15 mouse cellular contexts compared by ENCODE assay signal in genomic region chr8:102931342-102931835, GRCm38 (mm10).
A peak's percentile ranks its signal among the peaks of the same experiment; 100 is the strongest.
DNase-seq lines count a peak whose midpoint lies in the region; ATAC-seq lines count a peak whose summit lies in the region.
"Had no signal": no experiment of that assay in that cellular context is flagged by ENCODE, and none has a peak within 500 bp of the region (broad histone marks: within the 10 kb centered on the region; RNA-seq: fewer than 3 reads in every experiment).

No protein-coding gene starts in this region.

- H3K27me3 ChIP-seq in embryonic facial prominence, embryonic 10.5 days (replicated peaks; ENCODE audit: low read depth, poor library complexity, severe bottlenecking): no peaks in the 10 kb centered on the region
- H3K27me3 ChIP-seq: embryonic facial prominence, embryonic 12.5 days; heart, embryonic 13.5 days; Patski had no signal

- peak overlapping the region; percentile 37; the same call in 1 of the 2 replicates for H3K27ac ChIP-seq in embryonic facial prominence, embryonic 10.5 days (replicated peaks)
- H3K27ac ChIP-seq: embryonic facial prominence, embryonic 12.5 days; heart, embryonic 13.5 days had no signal

- peaks cover 17% of the 10 kb centered on the region for H3K4me1 ChIP-seq in embryonic facial prominence, embryonic 10.5 days
- H3K4me1 ChIP-seq: heart, embryonic 13.5 days had no signal

- no peak for ATAC-seq in monocyte, adult 5-6 weeks (replicated peaks; ENCODE audit: insufficient number of reproducible peaks, low FRiP score, low TSS enrichment, poor library complexity, severe bottlenecking)
- no peak for ATAC-seq in CD4-positive, CD25-positive, alpha-beta regulatory T cell, adult 4 months
- ATAC-seq: inflammation-experienced regulatory T-cells, adult 6 months; Patski had no signal

- peak; percentile 17 for DNase-seq in brain, adult 2 months (ENCODE audit: low read depth, low spot score)
- DNase-seq in embryonic facial prominence, embryonic 10.5 days (ENCODE audit: low spot score): no peak
- DNase-seq in forelimb bud, embryonic 11.5 days (ENCODE audit: low read depth, low spot score): peak; percentile 71
- peak; percentile 34 for DNase-seq in mesoderm, embryonic 11.5 days (ENCODE audit: low read depth, low spot score)
- no peak for DNase-seq in gastrocnemius, postnatal 36 days
- DNase-seq in right cerebral cortex, postnatal 4 days: no peak
- DNase-seq: adrenal gland, adult 2 months; kidney, postnatal 25 days; lung, adult 18-20 months had no signal

- H3K36me3 ChIP-seq in embryonic facial prominence, embryonic 10.5 days (replicated peaks): no peaks in the 10 kb centered on the region
- H3K36me3 ChIP-seq: embryonic facial prominence, embryonic 12.5 days; heart, embryonic 13.5 days had no signal

- intact Hi-C loops in gastrocnemius, postnatal 36 days (cut with DNase I): no loop called here

- H3K9me3 ChIP-seq in embryonic facial prominence, embryonic 10.5 days: no peaks in the 10 kb centered on the region
- H3K9me3 ChIP-seq: embryonic facial prominence, embryonic 12.5 days; heart, embryonic 13.5 days had no signal

- WGBS in embryonic facial prominence, embryonic 10.5 days: 20% methylated on average over 3 of the region's 3 CpGs

- H3K4me3 ChIP-seq in embryonic facial prominence, embryonic 10.5 days: no peak overlapping the region
- H3K4me3 ChIP-seq: embryonic facial prominence, embryonic 12.5 days; heart, embryonic 13.5 days had no signal

Comparison
In these comparisons a context has a peak if more than half of its experiments do, and no peak if none do; other contexts are left out.
1. DNase-seq: peak in brain, adult 2 months (single experiment), forelimb bud, embryonic 11.5 days (single experiment) and mesoderm, embryonic 11.5 days (single experiment); none in embryonic facial prominence, embryonic 10.5 days (single experiment), gastrocnemius, postnatal 36 days (0 of 2) and right cerebral cortex, postnatal 4 days (single experiment).